Mouse (Mus musculus): Measurements from ENCODE around the gene Ttc29. TPM values are rescaled to one million over a fixed set of nuclear protein-coding genes. Genes with fewer than 3 reads are reported as not detected.

Gene Ttc29
- polyA plus RNA-seq, 1 experiment from 2014 or later: not detected

DNA sequence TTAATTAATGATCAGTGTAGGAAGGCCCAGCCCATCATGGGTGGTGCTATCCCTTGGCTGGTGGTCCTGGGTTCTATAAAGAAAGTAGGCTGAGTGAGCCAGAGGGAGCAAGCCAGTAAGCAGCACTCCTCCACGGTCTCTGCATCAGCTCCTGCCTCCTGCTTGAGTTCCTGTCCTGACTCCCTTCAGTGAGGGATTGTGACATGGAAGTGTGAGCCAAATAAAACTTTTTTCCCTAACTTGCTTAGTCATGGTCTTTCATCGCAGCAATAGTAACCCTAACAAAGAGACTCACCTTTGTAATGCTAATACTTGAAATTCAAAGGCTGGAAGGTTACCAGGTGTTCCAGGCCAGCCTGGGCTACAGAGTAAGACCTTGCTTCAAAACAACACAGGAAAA, 71.7 kb downstream of the Ttc29 start:
- H3K9ac ChIP-seq: no peak overlapping the region
- no peaks in the 10 kb centered on the region for H3K9me3 ChIP-seq (replicated peaks)
- H3K27me3 ChIP-seq (replicated peaks): no peaks in the 10 kb centered on the region
- H3K27ac ChIP-seq (ENCODE audit: poor library complexity, severe bottlenecking): no peak overlapping the region
- no peaks in the 10 kb centered on the region for H3K36me3 ChIP-seq
- WGBS: 58% methylated on average over 2 of the region's 2 CpGs
- H3K4me2 ChIP-seq: no peak overlapping the region
- no peak for ATAC-seq (ENCODE audit: insufficient number of reproducible peaks, low FRiP score)
- H3K4me3 ChIP-seq: no peak overlapping the region
- H3K4me1 ChIP-seq (replicated peaks): no peaks in the 10 kb centered on the region

DNA sequence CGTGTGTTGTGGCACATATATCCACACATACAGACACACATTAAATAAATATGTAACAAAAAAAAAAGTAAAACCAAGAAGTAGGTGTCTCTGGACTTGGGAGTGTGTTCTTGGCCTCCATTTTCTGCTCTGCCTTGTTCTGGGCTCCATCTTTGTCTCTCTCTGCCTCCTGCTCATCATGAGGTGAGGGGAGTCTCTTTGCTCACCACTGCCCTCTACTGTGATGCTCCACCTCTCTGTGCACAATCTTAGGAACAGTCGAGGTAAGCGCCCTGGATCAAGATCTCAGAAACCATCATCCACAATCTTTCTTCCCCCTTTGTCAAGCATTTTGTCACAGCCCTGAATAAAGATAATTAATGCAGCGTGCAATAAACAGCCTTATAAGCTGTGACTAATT, 72.3 kb downstream of the Ttc29 start:
- 73% methylated on average over 4 of the region's 4 CpGs for WGBS
- ATAC-seq (ENCODE audit: insufficient number of reproducible peaks, low FRiP score): no peak
- no peak overlapping the region for H3K4me3 ChIP-seq

DNA sequence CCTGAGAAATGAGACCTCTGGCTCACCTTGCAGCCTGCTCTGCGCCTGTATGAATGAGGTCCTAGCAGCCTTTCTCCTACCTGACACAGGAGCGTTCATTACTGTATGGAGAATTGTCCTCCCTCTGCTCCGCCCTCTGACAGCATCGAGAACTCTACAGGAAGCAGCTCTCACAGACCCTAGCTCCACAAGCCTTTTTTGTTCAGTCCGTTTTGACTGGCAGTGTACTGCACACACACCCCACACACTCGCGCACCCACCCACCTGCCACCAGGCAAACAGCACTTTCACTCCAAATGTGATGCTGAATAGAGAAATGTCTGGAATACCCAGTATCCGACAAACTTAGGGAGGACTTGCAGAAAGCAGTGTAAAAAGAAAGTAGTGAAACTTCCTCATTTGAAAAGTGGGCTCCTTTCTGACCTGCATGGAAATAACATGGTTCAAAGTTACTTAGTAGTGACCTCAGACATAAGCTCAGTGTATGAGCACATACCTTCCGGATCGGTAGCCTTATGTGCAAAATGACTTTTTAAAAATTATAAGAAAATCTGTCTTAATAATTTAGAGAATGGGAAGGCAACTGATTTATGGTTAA, 76.4 kb downstream of the Ttc29 start:
- Histone ChIP-seq H3K4me1 (replicated peaks) (no peaks in the 10 kb centered on the region), H3K9ac (no peak overlapping the region), H3K36me3 (no peaks in the 10 kb centered on the region), H3K9me3 (replicated peaks) (no peaks in the 10 kb centered on the region), H3K4me2 (no peak overlapping the region), H3K27me3 (replicated peaks) (no peaks in the 10 kb centered on the region), H3K27ac (ENCODE audit: poor library complexity, severe bottlenecking) (no peak overlapping the region), H3K4me3 (no peak overlapping the region)
- no peak for ATAC-seq (ENCODE audit: insufficient number of reproducible peaks, low FRiP score)
- 74% methylated on average over 10 of the region's 10 CpGs for WGBS

More for the DNA sequence above, 72.3 kb downstream of the Ttc29 start:
- Histone ChIP-seq H3K4me1 (replicated peaks) (no peaks in the 10 kb centered on the region), H3K36me3 (no peaks in the 10 kb centered on the region), H3K9ac (no peak overlapping the region), H3K27me3 (replicated peaks) (no peaks in the 10 kb centered on the region), H3K4me2 (no peak overlapping the region), H3K27ac (ENCODE audit: poor library complexity, severe bottlenecking) (no peak overlapping the region), H3K9me3 (replicated peaks) (no peaks in the 10 kb centered on the region)

DNA sequence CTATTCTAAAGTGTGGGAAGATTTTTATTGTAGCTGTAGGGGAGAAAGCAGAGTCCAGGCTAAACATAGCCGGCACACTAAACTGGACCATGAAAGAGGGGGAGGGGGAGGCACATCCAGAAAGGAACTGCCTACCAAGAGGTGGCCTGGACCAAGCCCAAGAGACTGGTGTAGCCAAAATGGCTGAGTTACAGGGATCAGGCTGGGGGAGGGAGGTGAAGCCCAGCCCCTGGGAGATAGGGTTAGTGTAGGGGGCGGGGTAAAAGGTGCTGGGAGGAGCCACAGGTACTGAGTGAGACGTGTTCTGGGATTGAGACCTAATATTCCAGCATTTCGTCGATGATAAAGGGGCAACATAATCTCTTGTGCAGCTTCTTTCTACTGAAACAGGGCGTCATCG, 77.2 kb downstream of the Ttc29 start:
- Histone ChIP-seq H3K4me1 (replicated peaks) (no peaks in the 10 kb centered on the region), H3K4me2 (no peak overlapping the region), H3K36me3 (no peaks in the 10 kb centered on the region), H3K9ac (no peak overlapping the region), H3K27ac (ENCODE audit: poor library complexity, severe bottlenecking) (no peak overlapping the region), H3K9me3 (replicated peaks) (no peaks in the 10 kb centered on the region), H3K4me3 (no peak overlapping the region), H3K27me3 (replicated peaks) (no peaks in the 10 kb centered on the region)
- no peak for ATAC-seq (ENCODE audit: insufficient number of reproducible peaks, low FRiP score)
- WGBS: 53% methylated on average over 7 of the region's 7 CpGs

DNA sequence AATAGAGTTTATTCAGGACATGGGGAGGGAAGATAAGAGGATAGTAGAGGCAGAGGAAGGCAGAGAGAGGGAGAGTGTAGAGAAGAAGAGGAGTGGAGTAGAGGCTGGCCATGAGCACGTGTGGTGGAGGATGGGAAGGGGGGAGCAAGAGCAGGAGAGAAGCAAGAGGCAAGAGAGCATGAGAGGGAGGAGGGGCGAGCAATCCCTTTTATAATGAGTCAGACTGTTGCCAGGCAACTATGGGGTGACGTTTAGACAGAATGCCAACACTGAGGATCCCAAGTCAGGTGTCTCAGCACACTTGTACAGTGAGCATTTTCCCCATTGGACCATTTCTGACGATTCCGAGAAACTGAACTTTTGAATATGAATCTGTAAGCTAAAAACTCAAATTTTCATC, 82.4 kb downstream of the Ttc29 start:
- no peak overlapping the region for H3K4me3 ChIP-seq
- H3K27ac ChIP-seq (ENCODE audit: poor library complexity, severe bottlenecking): no peak overlapping the region
- H3K4me1 ChIP-seq (replicated peaks): no peaks in the 10 kb centered on the region
- no peak overlapping the region for H3K9ac ChIP-seq
- 56% methylated on average over 5 of the region's 5 CpGs for WGBS
- no peak overlapping the region for H3K4me2 ChIP-seq
- no peaks in the 10 kb centered on the region for H3K9me3 ChIP-seq (replicated peaks)
- H3K27me3 ChIP-seq (replicated peaks): no peaks in the 10 kb centered on the region
- no peak for ATAC-seq (ENCODE audit: insufficient number of reproducible peaks, low FRiP score)
- H3K36me3 ChIP-seq: no peaks in the 10 kb centered on the region

DNA sequence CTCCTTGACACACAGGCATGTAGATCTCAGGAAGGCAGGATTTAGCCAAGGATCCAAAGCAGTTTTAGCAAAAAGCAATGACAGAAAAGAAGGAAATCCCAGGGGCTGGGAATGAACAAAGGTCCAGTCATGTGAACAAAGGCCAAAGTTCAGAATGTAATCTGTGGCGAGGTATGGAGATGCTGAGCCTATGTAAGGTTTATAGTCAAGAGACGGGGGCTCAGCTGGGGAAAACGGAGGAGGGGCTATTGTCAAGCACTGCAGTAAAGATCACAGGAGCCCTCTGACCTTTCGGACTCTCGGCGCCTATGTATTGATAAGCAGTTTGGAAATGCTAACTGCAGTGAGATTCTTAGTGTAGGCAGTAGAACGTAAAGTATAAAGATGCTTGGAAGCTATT, 90.5 kb downstream of the Ttc29 start:
- 30% methylated on average over 7 of the region's 7 CpGs for WGBS
- H3K4me3 ChIP-seq: no peak overlapping the region
- no peaks in the 10 kb centered on the region for H3K36me3 ChIP-seq
- no peak overlapping the region for H3K9ac ChIP-seq
- no peaks in the 10 kb centered on the region for H3K9me3 ChIP-seq (replicated peaks)
- ATAC-seq (ENCODE audit: insufficient number of reproducible peaks, low FRiP score): no peak
- no peaks in the 10 kb centered on the region for H3K4me1 ChIP-seq (replicated peaks)
- no peak overlapping the region for H3K27ac ChIP-seq (ENCODE audit: poor library complexity, severe bottlenecking)
- no peaks in the 10 kb centered on the region for H3K27me3 ChIP-seq (replicated peaks)
- no peak overlapping the region for H3K4me2 ChIP-seq

DNA sequence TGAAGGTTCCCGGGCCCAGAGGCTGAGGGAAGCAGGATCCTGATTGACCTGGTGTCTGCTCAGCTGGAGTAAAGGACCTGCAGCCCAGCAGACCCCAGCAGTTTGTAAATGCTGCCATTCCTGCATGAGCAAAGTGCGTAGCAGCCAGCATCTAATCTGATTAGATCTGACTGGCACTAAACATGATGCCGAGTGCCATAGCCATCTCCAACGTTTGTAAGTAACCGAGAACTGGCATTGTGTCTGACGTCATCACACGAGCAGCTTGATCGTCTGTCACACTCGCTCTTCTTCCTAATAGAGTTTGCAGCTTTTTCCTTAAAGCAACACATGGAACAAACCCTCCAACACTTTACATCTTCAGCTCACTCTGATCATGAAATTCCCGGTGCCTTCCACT, 93.5 kb downstream of the Ttc29 start:
- Histone ChIP-seq H3K4me1 (replicated peaks) (no peaks in the 10 kb centered on the region), H3K9ac (no peak overlapping the region), H3K36me3 (no peaks in the 10 kb centered on the region), H3K9me3 (replicated peaks) (no peaks in the 10 kb centered on the region), H3K4me3 (no peak overlapping the region), H3K27ac (ENCODE audit: poor library complexity, severe bottlenecking) (no peak overlapping the region), H3K4me2 (no peak overlapping the region), H3K27me3 (replicated peaks) (no peaks in the 10 kb centered on the region)
- ATAC-seq (ENCODE audit: insufficient number of reproducible peaks, low FRiP score): no peak
- 51% methylated on average over 10 of the region's 10 CpGs for WGBS

DNA sequence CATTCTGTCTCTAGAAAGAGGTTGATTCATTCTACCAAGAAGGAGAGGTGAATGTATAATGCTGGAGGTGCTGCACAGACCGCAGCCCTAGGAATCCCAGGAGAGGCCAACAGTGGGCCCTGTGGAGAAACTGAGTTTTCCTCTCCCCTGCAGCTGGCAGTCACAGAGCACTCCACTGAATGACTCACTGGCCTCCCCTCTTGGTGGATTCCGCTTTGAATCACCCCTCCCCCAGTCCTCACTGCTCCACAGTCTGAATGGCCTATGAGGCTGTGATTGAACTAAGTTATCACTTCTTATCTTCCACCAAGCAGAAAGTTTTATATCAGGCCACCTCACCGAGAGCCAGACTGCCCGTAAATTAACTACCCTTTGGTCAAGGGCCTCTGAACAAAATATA, 94.0 kb downstream of the Ttc29 start:
- H3K36me3 ChIP-seq: no peaks in the 10 kb centered on the region
- H3K4me2 ChIP-seq: no peak overlapping the region
- no peak overlapping the region for H3K9ac ChIP-seq
- no peak overlapping the region for H3K4me3 ChIP-seq
- no peaks in the 10 kb centered on the region for H3K27me3 ChIP-seq (replicated peaks)
- no peaks in the 10 kb centered on the region for H3K4me1 ChIP-seq (replicated peaks)
- H3K27ac ChIP-seq (ENCODE audit: poor library complexity, severe bottlenecking): no peak overlapping the region
- WGBS: 28% methylated on average over 4 of the region's 4 CpGs
- H3K9me3 ChIP-seq (replicated peaks): no peaks in the 10 kb centered on the region
- no peak for ATAC-seq (ENCODE audit: insufficient number of reproducible peaks, low FRiP score)

DNA sequence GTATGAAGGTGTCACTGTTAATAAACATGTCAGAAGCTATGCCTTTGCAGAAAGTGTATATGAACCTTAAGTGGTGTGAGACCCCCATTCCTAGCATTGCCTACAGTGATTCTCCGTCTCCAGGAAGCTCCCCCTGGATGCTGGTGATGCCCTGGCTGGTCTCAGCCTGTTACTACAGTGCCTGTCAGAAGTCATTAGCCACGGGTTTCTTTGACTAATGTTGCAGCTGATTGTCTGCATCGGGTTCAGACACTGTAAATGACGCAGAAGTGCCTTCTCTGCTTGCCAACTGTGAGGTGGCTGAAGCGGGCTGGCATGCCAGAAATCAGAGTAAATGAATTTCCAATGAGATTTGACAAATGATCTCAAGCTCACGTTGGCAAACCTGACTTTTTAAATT, 96.4 kb downstream of the Ttc29 start:
- Histone ChIP-seq H3K9me3 (replicated peaks) (no peaks in the 10 kb centered on the region), H3K4me2 (no peak overlapping the region), H3K27me3 (replicated peaks) (no peaks in the 10 kb centered on the region), H3K4me3 (no peak overlapping the region), H3K27ac (ENCODE audit: poor library complexity, severe bottlenecking) (no peak overlapping the region), H3K4me1 (replicated peaks) (no peaks in the 10 kb centered on the region), H3K36me3 (no peaks in the 10 kb centered on the region), H3K9ac (no peak overlapping the region)
- ATAC-seq (ENCODE audit: insufficient number of reproducible peaks, low FRiP score): no peak
- 71% methylated on average over 6 of the region's 6 CpGs for WGBS

DNA sequence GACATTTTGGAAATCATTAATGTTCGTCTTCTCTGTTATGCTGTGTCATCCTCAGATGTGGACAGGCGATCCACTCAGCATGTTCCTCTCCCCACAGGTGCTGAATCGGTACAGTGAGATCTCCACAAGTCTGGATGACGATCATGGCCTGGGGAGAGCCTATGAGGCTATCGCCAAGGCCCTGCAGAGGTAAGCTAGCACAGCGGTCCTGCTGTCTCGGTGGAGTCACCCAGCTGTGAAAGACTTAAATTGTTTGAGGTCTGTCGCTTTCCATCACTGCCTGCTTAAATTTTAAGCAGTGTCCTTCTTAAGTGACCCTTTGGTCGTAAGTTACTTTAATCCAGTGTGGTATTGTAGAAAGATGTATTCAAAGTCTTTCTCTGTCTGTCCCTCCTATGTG, 102.5 kb downstream of the Ttc29 start:
- no peak for ATAC-seq (ENCODE audit: insufficient number of reproducible peaks, low FRiP score)
- H3K9ac ChIP-seq: no peak overlapping the region
- H3K27ac ChIP-seq (ENCODE audit: poor library complexity, severe bottlenecking): no peak overlapping the region
- WGBS: 59% methylated on average over 9 of the region's 9 CpGs
- H3K36me3 ChIP-seq: no peaks in the 10 kb centered on the region
- no peak overlapping the region for H3K4me2 ChIP-seq
- no peaks in the 10 kb centered on the region for H3K9me3 ChIP-seq (replicated peaks)
- no peaks in the 10 kb centered on the region for H3K4me1 ChIP-seq (replicated peaks)
- no peaks in the 10 kb centered on the region for H3K27me3 ChIP-seq (replicated peaks)
- H3K4me3 ChIP-seq: no peak overlapping the region

DNA sequence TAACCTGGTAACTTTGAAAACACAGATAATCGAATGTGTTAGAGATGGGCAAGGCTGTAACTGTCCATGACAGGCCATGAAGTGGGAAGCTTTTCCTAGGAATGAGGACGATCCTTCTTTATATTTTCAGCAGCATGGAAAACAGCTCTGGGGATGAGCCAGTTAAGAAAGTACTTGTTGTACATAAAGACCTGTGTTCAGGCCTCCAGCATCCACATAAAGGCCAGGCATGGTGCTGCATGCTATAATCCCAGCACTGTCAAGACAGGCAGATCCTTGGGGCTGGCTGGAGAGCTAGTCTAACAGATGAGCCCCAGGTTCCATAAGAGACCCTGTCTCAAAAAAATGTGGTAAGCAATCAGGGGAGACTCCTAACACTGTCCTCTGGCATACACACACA, 104.6 kb downstream of the Ttc29 start:
- Histone ChIP-seq H3K4me1 (replicated peaks) (no peaks in the 10 kb centered on the region), H3K27ac (ENCODE audit: poor library complexity, severe bottlenecking) (no peak overlapping the region), H3K9ac (no peak overlapping the region), H3K36me3 (no peaks in the 10 kb centered on the region), H3K27me3 (replicated peaks) (no peaks in the 10 kb centered on the region), H3K9me3 (replicated peaks) (no peaks in the 10 kb centered on the region), H3K4me2 (no peak overlapping the region), H3K4me3 (no peak overlapping the region)
- ATAC-seq (ENCODE audit: insufficient number of reproducible peaks, low FRiP score): no peak
- WGBS: 72% methylated on average over 2 of the region's 2 CpGs

DNA sequence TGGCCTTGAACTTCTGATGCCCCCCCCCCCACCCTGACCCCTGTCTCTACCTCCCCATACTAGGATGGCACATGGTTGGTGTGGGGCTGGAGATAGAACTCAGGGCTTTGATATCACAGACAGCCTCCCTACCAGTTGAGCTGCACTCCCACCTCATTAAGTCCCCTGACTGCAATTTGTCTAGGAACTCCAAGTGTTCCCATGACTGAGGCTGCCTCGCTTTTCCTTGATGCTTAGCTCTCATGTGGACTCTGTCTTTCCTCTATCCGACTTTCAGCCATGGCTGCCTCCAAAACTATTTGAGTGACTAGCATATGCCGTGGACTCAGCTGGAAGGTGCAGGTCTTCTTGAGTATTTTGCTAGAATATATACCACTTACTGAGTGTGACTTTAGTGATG, 110.3 kb downstream of the Ttc29 start:
- no peak overlapping the region for H3K27ac ChIP-seq (ENCODE audit: poor library complexity, severe bottlenecking)
- no peaks in the 10 kb centered on the region for H3K4me1 ChIP-seq (replicated peaks)
- no peaks in the 10 kb centered on the region for H3K9me3 ChIP-seq (replicated peaks)
- ATAC-seq (ENCODE audit: insufficient number of reproducible peaks, low FRiP score): no peak
- no peaks in the 10 kb centered on the region for H3K27me3 ChIP-seq (replicated peaks)
- no peak overlapping the region for H3K4me3 ChIP-seq
- no peaks in the 10 kb centered on the region for H3K36me3 ChIP-seq
- H3K4me2 ChIP-seq: no peak overlapping the region
- WGBS: 76% methylated on average over 3 of the region's 3 CpGs
- no peak overlapping the region for H3K9ac ChIP-seq

Measured in heart, embryonic 12.5 days (tissue).